Mouse (Mus musculus): ENCODE results near the gene Cuedc1.
A peak's percentile ranks its signal among the peaks of the same experiment; 100 is the strongest.

Gene Cuedc1

DNA sequence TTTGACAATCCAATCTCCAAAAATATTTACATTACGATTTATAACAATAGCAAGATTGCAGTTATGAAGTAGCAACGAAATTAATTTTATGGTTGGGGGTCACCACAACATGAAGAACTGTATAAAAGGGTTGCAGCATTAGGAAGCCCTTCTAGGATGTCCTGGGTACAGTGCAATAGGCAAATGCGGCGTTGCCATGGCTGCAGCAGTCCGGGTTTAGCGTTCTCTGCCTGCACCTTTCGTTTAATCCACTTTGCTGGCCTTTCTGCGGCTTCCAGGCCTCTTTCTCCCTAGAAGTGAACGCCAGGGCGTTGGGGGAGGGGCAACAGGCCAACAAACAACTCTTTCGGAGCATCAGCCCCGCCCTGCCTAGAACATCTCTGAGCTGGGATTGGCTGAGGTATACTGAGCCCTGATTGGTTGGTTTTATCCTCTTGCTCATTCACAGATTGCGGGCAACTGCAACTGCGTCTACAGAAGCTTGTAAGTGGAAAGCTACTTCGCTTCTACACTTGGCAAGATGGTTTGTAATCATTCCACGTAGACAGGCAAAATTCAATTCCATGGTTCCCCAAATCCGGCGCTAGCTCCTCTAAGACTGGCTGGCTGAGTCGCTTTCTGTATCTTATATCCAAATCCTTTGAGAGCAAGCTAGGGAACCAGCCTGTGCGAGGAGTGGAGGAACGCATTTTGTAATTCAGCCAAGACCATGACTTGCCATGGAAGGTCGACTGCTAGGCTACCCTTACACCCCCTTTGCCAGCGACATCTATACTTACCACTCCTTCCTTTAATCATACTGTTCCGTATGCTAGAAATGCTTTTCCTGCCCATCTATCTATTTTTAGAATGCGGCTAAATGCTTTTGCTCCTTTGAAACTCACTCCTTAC lies 10.9 kb upstream of the Cuedc1 start:
- DNase-seq (ENCODE audit: low spot score in 2 of 2) = peak; percentile 87 to 90

DNA sequence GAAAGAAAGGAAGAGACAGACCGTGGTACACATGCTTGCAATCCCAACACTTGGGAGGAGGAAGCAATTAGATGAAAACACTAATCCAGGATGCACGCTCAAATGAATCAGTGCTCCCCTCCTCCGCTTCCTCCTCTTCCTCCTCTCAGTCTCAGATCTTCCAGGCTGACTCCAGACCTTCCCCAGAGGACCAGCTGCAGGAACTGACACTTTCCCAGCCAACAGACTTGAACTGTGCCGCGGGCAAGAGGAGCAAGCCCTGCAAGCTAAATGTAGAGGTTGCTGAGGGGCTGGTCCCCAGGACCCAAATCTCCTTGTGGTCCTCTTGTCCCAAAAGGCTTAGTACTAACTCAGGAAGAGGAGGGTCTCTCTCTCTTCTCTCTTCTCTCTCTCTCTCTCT lies 8.7 kb upstream of the Cuedc1 start:
- DNase-seq (ENCODE audit: low spot score in 2 of 2) = no peak

DNA sequence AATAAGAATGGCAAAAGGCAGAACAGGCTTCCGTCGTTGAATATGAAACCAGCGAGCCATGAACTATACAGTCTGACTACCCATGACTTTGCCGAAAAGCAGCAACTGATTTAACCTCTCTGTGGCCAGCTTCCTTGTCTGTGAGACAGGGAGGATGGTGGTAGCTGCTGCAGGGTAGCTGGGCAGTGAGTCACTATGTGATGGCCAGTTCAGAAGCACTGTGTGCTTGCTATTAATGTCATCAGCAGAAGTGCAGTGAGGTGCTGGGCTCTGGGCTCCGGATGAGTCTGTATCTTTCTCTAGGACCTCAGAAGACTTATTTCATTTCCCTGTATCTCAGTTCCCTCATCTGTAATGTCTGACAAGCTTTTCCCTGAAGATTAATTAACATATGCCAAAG lies 7.6 kb upstream of the Cuedc1 start:
- no peak for DNase-seq (ENCODE audit: low spot score in 2 of 2)

DNA sequence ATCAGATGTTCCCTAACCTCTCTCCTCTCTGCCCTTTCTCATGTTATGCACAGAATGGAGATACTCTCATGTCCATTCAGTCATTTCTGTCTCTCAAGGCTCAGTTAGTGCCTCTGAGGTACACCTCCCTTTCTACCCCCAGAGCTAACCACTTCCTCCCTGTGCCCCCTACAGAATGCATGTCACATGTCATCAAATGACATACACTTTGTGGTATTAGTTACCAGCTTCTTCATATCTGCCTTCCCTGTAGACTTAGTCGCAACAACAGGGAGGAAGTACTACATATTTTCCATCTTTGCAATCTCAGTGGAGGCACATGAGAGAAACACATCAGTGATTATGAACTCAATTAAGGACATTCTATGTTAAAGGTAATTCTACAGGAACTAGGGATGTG lies 5.9 kb upstream of the Cuedc1 start:
- no peak for DNase-seq (ENCODE audit: low spot score in 2 of 2)

DNA sequence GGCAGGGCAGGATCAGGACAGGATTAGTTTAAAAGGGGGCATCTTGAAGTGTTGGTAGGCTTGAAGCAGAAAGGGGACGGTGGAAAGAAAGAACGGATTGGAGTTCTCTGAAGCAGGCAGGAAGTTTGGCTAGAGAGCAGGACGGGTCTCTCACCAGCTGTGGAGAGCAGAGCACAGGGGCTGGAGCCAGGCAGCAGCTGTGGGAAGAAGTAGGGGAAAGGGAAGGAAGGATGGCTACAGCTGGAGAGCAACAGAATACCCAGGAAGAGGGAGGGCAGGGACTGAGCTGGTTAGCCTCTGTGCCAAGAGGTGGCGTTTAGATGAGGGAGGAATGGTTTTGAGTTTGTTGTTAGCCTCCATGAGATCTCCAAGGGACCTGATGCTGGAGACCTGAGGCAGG lies 685 bp upstream of the Cuedc1 start:
- peak in 1 of 2 experiments; percentile 49 for DNase-seq (ENCODE audit: low spot score in 2 of 2)

DNA sequence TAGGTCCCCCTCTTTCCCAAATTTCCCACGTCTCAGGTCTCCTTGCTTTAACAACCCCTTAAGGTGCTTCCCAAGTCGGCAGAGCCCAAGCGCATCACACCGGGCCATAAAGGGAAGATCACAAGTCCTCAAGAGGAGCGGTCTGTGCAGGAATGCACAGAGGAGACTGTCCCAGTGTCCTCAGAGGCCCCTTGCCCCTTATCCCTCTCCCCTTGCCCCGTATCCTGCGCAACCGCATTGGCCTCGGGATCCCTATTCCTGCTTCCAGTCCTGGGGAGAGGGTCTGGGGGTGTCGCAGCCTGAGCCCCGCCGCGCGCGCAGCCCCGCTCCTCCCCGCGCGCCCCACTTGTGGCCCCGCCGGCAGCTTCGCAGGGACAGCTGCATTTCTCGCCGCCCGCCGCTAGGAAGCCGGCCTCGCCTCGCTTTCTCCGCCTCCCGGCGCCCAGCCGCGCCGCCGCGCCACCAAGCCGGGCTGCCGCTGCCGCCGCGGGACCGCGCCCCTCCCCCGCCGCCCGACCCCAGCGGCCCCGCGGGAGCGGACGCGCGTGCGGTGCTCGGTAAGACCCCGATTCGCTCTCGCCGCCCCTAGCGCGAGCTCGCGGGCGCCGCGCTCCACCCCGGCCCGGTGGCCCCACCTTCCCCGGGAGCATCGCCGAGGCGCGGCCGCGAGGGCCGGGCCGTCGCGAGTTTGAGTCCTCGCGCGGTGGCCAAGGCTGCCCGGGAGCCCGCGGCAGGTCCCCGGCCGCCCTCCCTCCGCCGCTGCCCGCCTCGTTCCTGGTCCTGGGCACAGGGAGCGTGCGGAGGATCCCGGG lies 1.1 kb downstream of the Cuedc1 start:
- peak; percentile 79 for DNase-seq (ENCODE audit: low spot score in 2 of 2)

DNA sequence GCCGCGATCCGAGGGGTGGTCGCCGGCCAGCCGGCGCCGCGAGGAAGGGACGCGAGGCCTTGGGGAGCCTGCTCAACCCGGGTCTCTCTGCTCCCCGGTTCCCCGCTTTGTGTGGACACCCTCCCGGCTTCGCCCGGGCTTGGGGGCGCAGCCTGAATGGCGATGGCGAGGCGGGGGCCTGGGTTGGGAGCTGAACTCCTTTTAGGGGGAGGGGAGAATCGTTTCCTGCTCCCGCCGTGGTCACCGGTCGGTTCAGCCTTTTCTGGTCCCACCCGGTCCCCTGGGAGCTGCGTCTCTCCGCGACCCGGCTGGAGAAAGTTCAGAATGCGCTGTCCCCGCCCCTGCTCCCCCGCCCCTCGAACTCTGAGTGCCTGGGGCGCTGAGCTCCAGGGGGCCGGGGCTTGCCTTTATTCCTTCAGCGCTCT lies 1.8 kb downstream of the Cuedc1 start:
- DNase-seq (ENCODE audit: low spot score in 2 of 2) = peak; percentile 61 to 65

DNA sequence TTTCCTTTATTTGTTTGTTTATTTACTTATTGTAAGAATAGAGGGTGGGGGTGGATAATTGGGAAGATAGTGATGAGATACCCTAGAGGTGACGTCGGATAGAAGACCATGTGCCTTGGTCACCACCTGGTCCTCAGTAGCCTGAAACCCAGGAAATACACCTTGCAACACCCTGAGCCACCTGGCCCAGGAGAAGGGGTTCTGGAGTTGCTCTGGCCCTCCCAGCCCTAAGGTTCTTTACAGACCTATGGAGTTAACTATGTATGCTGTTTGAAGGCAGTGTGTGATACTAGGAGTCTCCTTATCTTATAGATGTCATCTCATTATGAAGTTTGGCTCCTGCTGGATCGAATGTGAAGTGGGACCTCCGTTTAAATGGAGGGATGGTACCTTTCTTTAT lies 2.3 kb downstream of the Cuedc1 start:
- no peak for DNase-seq (ENCODE audit: low spot score in 2 of 2)

DNA sequence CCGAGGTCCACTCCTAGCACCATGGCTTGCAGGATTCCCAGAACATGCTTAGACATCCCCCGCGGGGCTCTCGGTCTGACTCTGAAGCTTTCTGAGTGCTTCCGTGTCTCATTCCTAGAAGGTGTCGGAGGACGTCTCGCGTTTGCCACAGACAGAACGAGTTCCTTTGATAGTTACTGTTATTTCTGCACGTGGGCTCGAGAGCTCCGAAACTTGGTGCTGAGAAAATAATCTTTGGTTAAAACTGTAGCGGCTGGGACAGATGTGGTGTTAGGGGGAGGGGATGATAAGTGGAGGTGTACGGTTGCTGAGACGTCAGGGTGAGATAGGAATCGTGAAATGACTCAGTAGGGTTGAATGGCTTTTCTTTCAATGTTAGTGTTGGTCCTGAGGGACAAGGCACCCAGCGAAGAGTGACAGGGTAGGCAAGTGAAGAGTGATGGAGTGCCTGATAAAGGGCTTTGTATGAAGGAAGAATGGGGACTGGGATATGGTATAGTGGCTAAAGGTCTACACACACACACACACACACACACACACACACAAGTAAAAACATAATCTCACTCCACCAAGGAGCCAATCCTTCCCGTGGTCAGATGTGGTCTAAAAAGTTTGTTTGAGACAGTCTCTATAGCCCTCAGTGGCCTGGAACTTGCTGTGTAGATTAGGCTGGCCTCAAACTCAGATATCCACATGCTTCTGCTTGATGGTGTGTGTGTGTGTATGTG lies 5.5 kb downstream of the Cuedc1 start:
- DNase-seq (ENCODE audit: low spot score in 2 of 2) = no peak

DNA sequence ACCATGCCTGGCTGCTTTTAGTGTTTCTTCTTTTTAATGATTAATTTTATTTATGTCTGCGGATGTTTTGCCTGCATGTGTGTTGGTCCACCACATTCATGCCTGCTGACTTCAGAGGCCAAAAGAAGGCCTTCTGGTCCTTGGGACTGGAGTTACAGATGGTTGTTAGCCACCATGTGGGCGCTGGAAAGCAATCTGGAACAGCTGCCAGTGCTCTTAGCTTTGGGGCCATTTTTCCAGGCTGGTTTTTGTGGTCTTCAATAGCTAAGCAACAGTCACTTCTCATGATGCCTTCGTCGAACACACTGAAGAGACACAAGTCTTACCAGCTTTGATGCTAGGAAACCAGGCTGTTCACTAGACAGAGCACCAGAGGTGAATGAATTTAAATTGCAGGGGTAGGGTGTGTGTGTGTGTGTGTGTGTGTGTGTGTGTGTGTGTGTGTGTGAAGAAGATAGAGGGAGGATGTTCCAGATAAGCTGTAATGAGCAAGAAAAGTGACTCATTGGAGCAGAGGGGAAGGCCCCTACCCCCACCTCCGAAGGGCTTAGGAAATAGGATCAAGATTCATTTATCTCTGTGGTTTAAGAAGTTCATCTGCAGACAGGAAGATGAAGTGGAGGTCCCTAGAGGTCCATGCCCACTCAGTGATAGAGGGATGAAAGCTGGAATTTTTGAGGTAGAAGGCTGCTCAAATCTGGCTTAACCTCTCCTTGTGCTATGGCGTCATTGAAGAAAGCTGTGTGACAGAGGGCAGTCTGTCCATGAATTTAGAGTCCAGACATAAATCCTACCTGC lies 7.8 kb downstream of the Cuedc1 start:
- no peak for DNase-seq (ENCODE audit: low spot score in 2 of 2)

DNA sequence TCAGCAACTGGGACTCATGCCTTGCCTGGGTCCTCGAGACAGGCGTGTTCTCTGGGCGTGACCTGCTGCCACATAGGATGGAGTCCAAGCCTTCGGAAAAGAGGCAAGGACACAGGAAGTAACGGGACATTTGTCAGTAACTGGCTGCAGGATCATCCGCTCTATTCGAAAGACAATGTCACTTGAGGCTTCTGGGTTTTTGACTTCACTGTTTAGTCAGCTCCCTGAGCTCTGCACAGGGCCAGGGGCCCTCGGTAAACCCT lies 8.4 kb downstream of the Cuedc1 start:
- DNase-seq (ENCODE audit: low spot score in 2 of 2) = no peak

DNA sequence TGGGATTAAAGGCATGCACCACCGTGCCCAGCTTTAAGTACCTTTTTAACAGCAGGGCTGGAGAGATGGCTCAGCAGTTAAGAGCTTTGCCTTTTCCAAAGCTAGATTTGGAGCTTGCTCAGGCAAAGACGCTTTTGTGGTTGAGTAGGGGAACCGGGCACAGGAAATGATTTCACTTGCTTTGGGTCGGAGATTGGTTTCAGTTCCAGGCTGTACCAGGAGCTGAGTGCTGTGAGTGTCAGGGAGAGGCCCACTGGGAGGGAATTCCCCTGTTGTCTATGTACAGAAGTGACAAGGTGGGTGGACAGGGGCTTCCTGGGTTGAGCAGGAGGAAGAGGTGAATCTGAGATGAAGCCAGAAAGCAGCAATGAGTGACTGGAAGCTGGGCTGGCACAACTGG lies 9.5 kb downstream of the Cuedc1 start:
- no peak for DNase-seq (ENCODE audit: low spot score in 2 of 2)

DNA sequence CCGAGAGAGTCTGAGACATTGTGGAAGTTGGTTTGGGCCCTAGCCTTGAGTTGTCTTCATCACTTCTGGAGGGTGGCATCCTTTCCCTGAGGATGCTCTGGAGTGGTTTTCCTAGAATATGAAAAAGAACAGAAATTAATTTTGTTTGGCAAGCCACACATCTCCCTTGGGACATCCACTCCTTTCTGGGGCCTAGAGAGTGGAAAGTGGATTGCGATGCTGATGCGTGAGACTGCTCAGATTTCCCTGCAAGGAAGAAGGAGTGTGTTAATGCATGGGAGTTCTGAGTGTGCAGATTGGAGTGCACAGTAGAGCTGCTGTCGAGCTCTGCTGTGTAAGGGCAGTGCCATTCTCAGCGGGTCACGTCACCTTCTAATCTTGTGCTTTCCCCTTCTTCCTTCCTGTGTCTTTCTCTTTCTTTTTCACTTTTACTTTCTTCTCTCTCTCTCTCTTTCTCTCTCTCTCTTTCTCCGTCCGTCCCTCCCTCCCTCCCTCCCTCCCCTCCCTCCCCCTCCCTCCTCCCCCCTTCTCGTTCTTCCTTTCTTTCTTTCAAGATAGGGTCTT lies 12.3 kb downstream of the Cuedc1 start:
- DNase-seq (ENCODE audit: low spot score in 2 of 2) = no peak

DNA sequence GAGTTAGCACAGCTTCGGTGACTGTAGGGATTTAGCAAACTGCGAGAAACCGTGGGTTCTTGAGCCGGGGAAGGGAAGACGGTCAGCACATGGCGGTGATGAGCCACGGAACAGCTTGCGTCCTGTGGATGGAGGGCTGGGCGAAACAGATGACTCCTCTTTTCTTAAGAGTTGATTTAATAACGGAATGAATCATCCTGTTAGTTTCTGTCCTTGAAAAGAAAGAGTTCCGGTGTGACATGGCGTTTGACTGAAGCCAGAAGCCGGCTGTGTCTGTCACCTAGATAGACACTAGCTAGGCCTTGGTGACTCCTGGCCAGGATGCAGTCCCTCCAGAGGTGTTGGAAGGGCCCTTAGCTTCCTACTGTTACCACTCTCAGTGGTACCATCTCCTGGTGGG lies 14.2 kb downstream of the Cuedc1 start:
- DNase-seq (ENCODE audit: low spot score in 2 of 2) = no peak

DNA sequence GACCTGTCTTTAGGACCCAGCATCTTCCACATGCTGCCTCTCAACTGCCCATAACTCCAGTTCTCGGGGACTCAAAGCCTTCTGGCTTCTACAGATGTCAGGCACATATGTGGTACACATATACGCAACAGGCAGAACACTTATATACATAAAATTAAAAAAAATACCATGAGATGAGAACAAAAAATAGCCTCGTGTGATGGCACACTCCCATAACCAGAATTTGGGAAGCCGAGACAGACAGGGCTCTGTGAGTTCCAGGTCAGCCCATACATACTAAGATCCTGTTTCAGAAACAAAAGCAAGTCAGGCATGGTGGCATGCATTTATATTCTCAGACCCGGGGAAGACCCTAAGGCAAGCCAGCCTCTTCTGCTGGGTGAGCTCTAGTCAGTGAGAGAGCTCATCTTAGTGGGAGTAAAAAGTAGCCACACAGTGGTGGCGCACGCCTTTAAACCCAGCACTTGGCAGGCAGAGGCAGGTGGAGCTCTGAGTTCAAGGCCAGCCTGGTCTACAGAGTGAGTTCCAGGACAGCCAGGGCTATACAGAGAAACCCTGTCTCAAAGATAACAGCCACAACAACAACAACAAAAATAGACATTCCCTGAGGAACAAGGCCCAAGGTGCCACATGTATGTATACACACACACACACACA lies 14.9 kb downstream of the Cuedc1 start:
- DNase-seq (ENCODE audit: low spot score in 2 of 2) = no peak

DNA sequence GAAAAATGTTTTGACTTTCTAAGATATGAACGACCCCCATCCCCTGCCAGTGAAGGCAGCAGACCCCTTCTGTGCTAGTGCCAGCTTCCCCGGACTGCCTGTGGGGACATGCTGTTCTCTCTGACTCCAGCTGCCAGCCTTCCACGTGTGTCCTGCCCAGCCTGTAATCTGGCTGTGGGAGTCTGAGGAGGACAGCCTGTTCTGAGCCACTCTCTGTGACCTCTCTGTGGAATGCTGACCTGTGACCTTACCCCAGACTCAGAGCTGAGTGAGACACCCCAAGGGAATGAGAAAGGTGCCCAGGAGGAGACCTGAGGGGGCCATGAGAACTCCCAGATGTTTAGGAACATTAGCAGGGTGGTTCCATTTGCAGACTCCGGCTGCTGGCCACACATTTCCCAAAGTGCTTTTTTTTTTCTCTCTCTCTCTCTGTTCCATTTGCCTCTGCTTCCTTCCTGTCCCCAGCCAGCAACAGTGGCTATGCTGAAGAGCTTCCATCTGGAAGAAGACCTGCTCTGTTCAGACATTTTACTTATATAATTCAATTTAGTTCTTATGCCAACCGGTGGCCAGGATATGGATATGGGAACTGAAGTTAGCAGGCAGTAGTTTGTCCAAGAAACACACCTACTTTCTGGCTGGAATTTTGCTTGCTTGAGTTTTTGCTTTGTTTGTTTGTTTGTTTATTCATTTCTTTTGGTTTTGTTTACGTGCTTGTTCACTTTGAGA lies 15.8 kb downstream of the Cuedc1 start:
- DNase-seq (ENCODE audit: low spot score in 2 of 2) = peak in 1 of 2 experiments; percentile 46

DNA sequence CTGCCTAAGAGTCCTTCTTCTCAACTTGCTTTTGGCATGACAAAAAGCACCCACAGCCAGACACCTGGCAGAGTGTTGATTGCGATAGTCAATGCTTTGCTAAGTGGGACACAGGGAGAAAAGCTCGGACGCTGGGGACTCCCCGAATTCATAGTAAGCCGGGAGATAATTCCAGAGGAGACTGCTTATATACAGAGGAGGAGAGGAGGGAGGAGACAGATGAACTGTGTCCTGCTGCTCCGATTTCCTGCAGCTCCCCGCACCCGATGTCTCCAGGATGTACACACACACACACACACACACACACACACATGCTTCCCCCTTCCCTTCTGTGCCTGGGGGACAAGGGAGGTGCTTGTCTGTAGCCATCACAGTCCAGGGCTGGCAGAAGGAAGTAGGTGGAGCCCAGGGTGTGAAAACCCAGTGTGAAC lies 17.0 kb downstream of the Cuedc1 start:
- no peak for DNase-seq (ENCODE audit: low spot score in 2 of 2)

DNA sequence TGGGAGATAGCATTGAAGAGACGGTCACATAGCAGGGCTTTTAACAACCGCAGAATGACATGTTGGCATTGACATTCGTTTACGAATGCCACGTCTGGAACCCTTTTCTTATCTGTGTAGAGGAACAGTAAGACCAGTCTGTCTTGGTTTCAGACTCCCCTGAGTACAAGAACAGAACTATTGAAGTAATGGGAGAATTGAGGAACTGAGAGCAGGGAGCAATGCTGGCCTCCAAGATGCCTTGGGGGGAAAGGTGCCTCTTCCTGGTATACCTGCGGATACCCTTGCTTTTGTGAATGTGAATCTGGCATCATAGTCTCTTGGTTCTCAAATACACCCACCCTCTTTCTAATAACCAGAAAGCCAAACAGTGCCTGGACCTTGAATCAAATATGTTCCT lies 18.7 kb downstream of the Cuedc1 start:
- no peak for DNase-seq (ENCODE audit: low spot score in 2 of 2)

DNA sequence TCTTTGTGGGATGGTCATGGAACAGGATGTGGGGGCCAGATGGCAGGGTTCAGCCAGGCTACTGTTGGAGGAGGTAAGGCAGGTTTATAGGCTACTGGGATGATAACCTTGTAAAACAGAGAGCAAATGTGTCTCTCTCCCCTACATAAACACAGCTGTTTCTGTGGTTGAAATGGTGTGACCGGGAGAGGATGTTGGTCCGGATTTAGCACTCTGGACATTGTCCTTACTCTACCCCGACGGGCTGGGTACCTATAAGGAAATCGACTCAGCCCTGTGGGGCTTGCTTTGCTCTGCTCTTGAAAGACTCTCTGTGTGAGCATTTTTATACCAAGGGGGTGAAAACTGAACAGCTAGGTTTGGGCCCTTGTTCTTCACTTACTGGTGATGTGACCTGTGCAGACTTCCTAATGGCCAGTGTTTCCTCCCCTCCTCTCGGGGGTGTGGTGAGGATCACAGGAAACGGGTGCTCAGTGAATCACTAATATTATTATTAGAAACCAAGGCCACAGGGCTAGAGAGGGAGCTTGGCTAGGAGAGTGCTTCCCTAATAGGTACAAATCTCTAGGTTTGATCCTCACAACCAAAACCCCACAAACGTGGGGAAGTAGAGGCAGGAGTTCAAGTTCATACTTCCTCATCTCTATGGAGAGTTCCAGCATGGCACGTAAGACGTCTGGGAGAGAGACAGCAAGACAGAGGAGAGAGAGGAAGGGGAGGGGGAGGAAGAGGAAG lies 19.7 kb downstream of the Cuedc1 start:
- DNase-seq (ENCODE audit: low spot score in 2 of 2) = no peak

DNA sequence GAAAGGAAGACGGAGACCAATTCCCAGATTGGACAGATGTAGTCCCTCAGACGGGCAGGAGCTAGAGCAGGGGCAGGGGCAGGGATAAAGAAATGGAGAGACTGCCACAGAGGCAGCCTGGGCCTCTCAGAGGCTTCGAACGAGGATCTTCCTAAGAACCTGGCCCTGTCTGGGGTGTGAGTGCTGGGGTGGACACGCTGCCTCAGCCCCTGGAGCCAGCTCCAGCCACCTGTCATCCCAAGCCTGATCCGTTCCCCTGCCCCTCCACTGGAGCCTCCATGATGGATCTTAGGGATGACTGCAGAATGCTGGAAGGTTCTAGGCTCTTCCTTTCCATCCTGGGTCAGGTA lies 20.2 kb downstream of the Cuedc1 start:
- no peak for DNase-seq (ENCODE audit: low spot score in 2 of 2)

Measured in urinary bladder, postnatal 4 days (tissue).